Mouse (Mus musculus) lung, postnatal 4 days (tissue): ENCODE measurements around the gene Ctsq.
"Not testable (repeated sequence)": the region's sequence is repeated elsewhere in the genome, so short reads cannot be mapped to it uniquely, and the experiment has no call there.

Experiments
- DNase-seq, 2 experiments: peaks; one replicate each; pipeline ENCODE4 v3.0.0; 2021

The Ctsq gene

GRCm38 (mm10) chr13:61040531-61040930, at the start of gene Ctsq:
Gene Ctsq (minus strand): TSS chr13:61040631.
- no peak for DNase-seq

GRCm38 (mm10) chr13:61022785-61023184, 17.6 kb downstream of the Ctsq start:
- DNase-seq: no peak

DNA sequence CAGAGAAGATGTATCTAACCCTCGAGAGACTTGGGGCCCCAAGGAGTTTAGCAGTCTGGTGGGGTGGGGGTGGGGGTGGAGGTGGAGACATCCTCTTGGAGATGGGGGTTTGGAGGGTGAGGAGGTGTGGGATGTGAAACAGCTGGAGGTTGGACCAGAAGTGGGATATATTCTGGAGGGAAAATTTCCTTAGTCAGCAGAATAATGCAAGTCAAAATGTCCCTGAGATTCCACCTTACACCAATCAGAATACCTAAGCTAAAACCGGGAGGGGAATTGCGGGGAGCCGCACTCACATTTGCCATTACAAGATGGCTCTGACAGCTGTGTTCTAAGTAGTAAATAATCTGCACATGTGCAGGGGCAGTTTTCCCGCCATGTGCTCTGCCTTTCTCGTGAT, 18.6 kb downstream of the Ctsq start:
- no peak for DNase-seq

DNA sequence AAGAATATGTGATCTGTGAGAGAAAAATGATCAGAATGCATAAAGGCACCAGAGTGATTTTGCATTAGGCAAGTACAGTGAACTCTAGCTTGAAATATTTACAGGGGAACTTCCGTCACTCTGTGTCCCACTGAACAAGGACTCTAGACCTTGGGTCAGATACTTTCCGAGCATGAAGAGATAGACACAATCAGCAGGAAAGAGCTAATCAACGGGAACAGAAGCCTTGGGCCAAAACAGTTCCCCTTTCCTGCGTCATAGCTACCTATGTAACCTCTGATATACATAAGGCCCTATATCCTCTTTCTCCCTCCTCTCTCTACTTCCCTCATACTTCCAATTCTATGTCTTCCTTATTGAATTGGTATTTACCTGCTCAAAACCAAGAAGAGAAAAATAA, 30.3 kb downstream of the Ctsq start:
- no peak for DNase-seq

DNA sequence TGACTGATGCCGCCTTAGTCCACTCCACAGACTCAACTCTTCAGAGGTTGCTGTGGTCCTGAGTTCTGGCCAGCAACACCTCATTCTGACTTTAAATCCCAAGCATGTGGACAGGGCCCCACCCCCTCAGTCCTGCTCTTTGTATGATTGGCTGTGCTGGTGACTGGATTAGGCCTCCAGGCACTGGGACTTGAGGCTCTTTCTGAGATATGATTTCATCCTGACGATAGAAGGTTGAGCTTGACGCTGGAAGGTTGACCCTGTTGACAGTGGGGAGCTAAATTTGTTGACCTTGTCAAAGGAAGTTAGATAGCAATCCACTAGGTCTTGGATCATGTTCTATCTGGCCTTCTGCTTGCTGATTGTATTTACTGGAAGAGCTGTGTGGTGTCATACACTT, 34.6 kb downstream of the Ctsq start, which contains the start of gene Ctsj:
Gene Ctsj (minus strand): TSS at position 101 of the 400 bp plus-strand sequence.
- no peak for DNase-seq

DNA sequence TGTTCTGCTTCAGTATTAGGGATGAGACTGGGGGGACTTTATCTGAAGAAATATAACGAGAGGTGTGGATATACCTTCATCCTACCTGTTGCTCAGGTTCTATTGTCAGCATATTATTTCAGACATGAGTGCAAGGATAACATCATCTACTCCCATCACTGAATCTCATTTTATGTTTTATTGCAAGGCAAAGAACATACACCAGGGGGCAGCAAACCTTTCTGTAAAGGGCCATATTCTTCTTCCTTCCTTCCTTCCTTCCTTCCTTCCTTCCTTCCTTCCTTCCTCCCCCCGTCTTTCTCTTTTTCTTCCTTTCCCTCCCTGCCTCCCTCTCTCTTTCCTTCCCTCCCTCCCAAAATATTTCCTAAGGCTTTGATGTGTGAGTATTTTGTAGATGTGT, 42.8 kb downstream of the Ctsq start:
- no peak for DNase-seq

DNA sequence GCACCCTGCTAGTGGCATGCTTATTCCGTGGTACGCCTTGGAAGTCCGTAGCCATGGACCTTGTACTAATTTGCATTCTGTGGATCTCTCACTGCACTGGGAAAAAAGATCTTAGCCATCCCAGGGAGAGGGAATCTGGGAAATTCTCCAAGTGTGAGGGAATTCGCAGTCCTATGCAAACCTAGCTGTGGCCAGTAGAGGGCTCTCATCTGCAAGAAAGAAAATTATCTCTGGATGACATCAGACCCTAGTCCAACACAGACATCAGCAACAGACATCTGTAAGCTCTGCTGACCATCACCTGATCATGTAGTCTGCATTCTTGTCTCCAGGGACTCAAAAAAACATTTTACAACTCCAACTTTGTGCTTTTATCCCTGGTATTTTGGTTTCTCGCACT, 53.5 kb downstream of the Ctsq start:
- DNase-seq: not testable (repeated sequence)
